ENCODE assay signal across 8 mouse cellular contexts in the genomic region with DNA sequence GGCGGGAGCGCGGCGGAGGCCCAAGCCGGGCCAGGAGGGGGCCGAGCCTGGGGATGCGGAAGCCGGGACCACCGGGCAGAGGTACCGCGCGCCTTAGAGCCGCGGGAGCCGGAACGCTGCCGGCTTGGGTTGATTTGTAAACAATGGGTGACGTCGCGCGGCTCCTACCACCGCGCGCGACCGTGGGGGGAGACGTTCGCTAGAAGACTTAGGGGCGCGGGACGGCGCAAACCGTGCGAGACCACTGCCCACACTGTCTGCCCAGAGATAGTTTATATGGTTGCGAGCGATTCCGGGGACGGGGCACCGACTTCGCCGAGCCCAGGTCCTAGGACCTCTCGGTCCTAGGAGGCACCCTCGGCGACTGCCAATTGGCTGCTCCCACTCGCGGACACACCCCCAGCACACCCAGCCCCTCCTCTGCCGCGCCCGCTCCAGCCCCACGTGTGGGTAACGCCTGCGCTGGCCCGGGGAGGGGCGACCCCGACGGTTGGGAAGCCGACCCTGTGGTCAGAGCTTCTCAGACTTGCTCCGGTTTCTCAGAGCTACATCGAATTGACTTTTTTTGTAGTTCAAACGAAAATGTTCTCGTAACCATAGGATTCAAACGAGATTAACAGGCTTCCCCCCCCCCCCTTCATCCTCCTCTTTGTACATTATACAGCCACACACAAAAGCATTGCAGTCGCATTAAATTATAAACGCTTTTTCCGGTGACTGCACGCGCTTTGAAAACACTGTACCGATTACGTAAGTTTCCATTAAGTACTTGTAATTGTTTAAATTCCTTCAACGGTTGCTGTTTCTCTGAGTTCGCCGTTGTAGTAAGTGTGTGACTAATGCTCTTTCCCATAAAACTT. TPM values are rescaled to one million over a fixed set of nuclear protein-coding genes. Genes with fewer than 3 reads are reported as not detected.
DNase-seq lines count a peak whose midpoint lies in the region; ATAC-seq and TF ChIP-seq lines count a peak whose summit lies in the region.

TSS of gene Frat2 (minus strand) at position 141 of the 860 bp plus-strand sequence.

- ATAC-seq in Patski: peak; percentile 71
- ATAC-seq in hindbrain, embryonic 15.5 days (ENCODE audit: low FRiP score, low read depth): peak; percentile 96

- TF ChIP-seq CTCF in Patski (IDR thresholded peaks at IDR 0.05): no peak

- WGBS in hindbrain, embryonic 15.5 days: under 1% methylated on average over 71 of the region's 72 CpGs

- CTCF ChIA-PET in Patski (lab: Charles Lee): interaction anchor here (1.0 kb wide), 1 partner anchor 55 kb away, joined by 3 read pairs; no protein-coding TSS in a partner anchor

- peak within 1 kb of the TSS; percentile 61 for H3K4me3 ChIP-seq in hindbrain, embryonic 15.5 days

- peak within 1 kb of the TSS; percentile 58 for H3K9ac ChIP-seq in hindbrain, embryonic 15.5 days

- no peaks in the 10 kb centered on the region for H3K36me3 ChIP-seq in hindbrain, embryonic 15.5 days

- no peaks in the 10 kb centered on the region for H3K9me3 ChIP-seq in hindbrain, embryonic 15.5 days

- DNase-seq in Patski (ENCODE audit: low read depth, low spot score): peak; percentile 64
- DNase-seq in cerebellum, postnatal 14 days: peak; percentile 89 to 93
- DNase-seq in frontal cortex, postnatal 25 days (ENCODE audit: low spot score in 2 of 2): peak; percentile 74
- DNase-seq in left cerebral cortex, adult 11 months (ENCODE audit: low spot score): peak; percentile 77
- peak; percentile 91 to 94 for DNase-seq in lung, postnatal 4 days
- peak; percentile 81 for DNase-seq in retina, postnatal 7 days (ENCODE audit: low read depth, low spot score)
- DNase-seq in urinary bladder, adult 2 months (ENCODE audit: low spot score): peak; percentile 84

- no peaks in the 10 kb centered on the region for H3K27me3 ChIP-seq in Patski
- H3K27me3 ChIP-seq in hindbrain, embryonic 15.5 days: no peaks in the 10 kb centered on the region

- H3K4me1 ChIP-seq in hindbrain, embryonic 15.5 days (replicated peaks): peaks cover 35% of the 10 kb centered on the region

- H3K27ac ChIP-seq in hindbrain, embryonic 15.5 days (replicated peaks): peak within 1 kb of the TSS; percentile 96

- POLR2A ChIA-PET in Patski (lab: Charles Lee): interaction anchor here (2.4 kb wide), 1 partner anchor 18 kb away, joined by 9 read pairs; no protein-coding TSS in a partner anchor

- in situ Hi-C loops in Patski (cut with MboI; ENCODE audit: low pct_unique_long_range_greater_than_20kb): no loop called here

- H3K4me2 ChIP-seq in hindbrain, embryonic 15.5 days: peak within 1 kb of the TSS; percentile 89

RNA-seq across cellular contexts. Expression of gene Frat2, which starts in this region (rescaled TPM):
- 17.1 TPM for polyA plus RNA-seq in Patski (2021)
- 6.7 and 8.1 TPM in 2 replicates for polyA plus RNA-seq in hindbrain, embryonic 15.5 days (2015; fragmentation: Nextera tagmentation; extraction: Ambion mirVana)
- 1.8 and 2.3 TPM in 2 replicates for polyA plus RNA-seq in urinary bladder, adult 2 months (2012; rRNA removed)

Comparison
In these comparisons a context has a peak if more than half of its experiments do, and no peak if none do; other contexts are left out.
1. Peak in every context shown above with its lines: DNase-seq, ATAC-seq, H3K4me3 ChIP-seq and H3K27ac ChIP-seq.